Mouse (Mus musculus): Measurements from ENCODE around the gene Mfap4. TPM values are rescaled to one million over a fixed set of nuclear protein-coding genes. Genes with fewer than 3 reads are reported as not detected.

Mfap4 gene
- total and polyA plus RNA-seq, 3 experiments: 5.5 to 35.5 (median 6.5) TPM

GRCm38 (mm10) chr11:61518871-61519270, 33.6 kb downstream of the Mfap4 start:
- no peak for DNase-seq

- no peak for DNase-seq
Measured at GRCm38 (mm10) chr11:61519484-61520107, 34.4 kb downstream of the Mfap4 start.

GRCm38 (mm10) chr11:61526872-61527271, 41.6 kb downstream of the Mfap4 start:
- DNase-seq: peak; percentile 41

- DNase-seq: peak; percentile 53
Measured at GRCm38 (mm10) chr11:61529268-61529713, 44.1 kb downstream of the Mfap4 start.

GRCm38 (mm10) chr11:61532820-61533219, 47.6 kb downstream of the Mfap4 start:
- DNase-seq: peak; percentile 51

GRCm38 (mm10) chr11:61533571-61533970, 48.3 kb downstream of the Mfap4 start:
- peak; percentile 49 for DNase-seq

- no peak for DNase-seq
Measured at GRCm38 (mm10) chr11:61535530-61535929, 50.3 kb downstream of the Mfap4 start.

- no peak for DNase-seq
Measured at GRCm38 (mm10) chr11:61536952-61537351, 51.7 kb downstream of the Mfap4 start.

- no peak for DNase-seq
Measured at GRCm38 (mm10) chr11:61537362-61537761, 52.1 kb downstream of the Mfap4 start.

Other genes starting within 250 kb of the Mfap4 start
- gene Aldh3a2, start 218.0 kb upstream of the Mfap4 start, total RNA-seq (2021): 10 to 100 TPM; 54.0 to 54.3 TPM
- gene Aldh3a2, start 218.0 kb upstream of the Mfap4 start, polyA plus RNA-seq (2012; rRNA removed): 34.7 and 36.6 TPM in 2 replicates
- not detected for gene Slc47a2, start 142.6 kb upstream of the Mfap4 start, total RNA-seq (2021)
- 0.08 and 0.16 TPM in 2 replicates for gene Slc47a2, start 142.6 kb upstream of the Mfap4 start, polyA plus RNA-seq (2012; rRNA removed)
- 1 to 10 TPM in 1 of 2 experiments, under 1 TPM in 1; 0.79 to 1.4 TPM for gene Slc47a1, start 107.1 kb upstream of the Mfap4 start, total RNA-seq (2021)
- 0.12 and 1.1 TPM in 2 replicates for gene Slc47a1, start 107.1 kb upstream of the Mfap4 start, polyA plus RNA-seq (2012; rRNA removed)
- gene Rnf112, start 31.3 kb upstream of the Mfap4 start, total RNA-seq (2021): 1 to 10 TPM; 1.2 to 2.6 TPM
- 1.1 and 2.2 TPM in 2 replicates for gene Rnf112, start 31.3 kb upstream of the Mfap4 start, polyA plus RNA-seq (2012; rRNA removed)
- 10 to 100 TPM; 14.5 to 15.5 TPM for gene Mapk7, start 9.0 kb downstream of the Mfap4 start, total RNA-seq (2021)
- gene Mapk7, start 9.0 kb downstream of the Mfap4 start, polyA plus RNA-seq (2012; rRNA removed): 34.5 and 39.5 TPM in 2 replicates
- gene B9d1, start 19.7 kb downstream of the Mfap4 start, total RNA-seq (2021): 10 to 100 TPM; 16.4 to 21.1 TPM
- 18.1 and 19.3 TPM in 2 replicates for gene B9d1, start 19.7 kb downstream of the Mfap4 start, polyA plus RNA-seq (2012; rRNA removed)
- 10 to 100 TPM; 20.6 to 29.5 TPM for gene Epn2, start 94.3 kb downstream of the Mfap4 start, total RNA-seq (2021)
- 18.2 and 18.6 TPM in 2 replicates for gene Epn2, start 94.3 kb downstream of the Mfap4 start, polyA plus RNA-seq (2012; rRNA removed)
- gene Grap, start 167.8 kb downstream of the Mfap4 start, total RNA-seq (2021): 10 to 100 TPM in 1 of 2 experiments, 1 to 10 TPM in 1; 5.4 to 10.7 TPM
- gene Grap, start 167.8 kb downstream of the Mfap4 start, polyA plus RNA-seq (2012; rRNA removed): 10.4 and 12.4 TPM in 2 replicates
- 1 to 10 TPM in 1 of 2 experiments, under 1 TPM in 1; 0.78 to 2.7 TPM for gene Fam83g, start 198.7 kb downstream of the Mfap4 start, total RNA-seq (2021)
- gene Fam83g, start 198.7 kb downstream of the Mfap4 start, polyA plus RNA-seq (2012; rRNA removed): 1.7 and 2.1 TPM in 2 replicates
- gene Slc5a10, start 235.4 kb downstream of the Mfap4 start, total RNA-seq (2021): under 1 TPM; 0.14 to 0.24 TPM
- gene Slc5a10, start 235.4 kb downstream of the Mfap4 start, polyA plus RNA-seq (2012; rRNA removed): 0.07 and 0.10 TPM in 2 replicates

All from adrenal gland, adult 2 months (tissue).